Mouse (Mus musculus) c-Kit-positive CD71-positive TER-119-negative erythroid progenitor cells, embryonic 14.5 days (primary cell): Measurements from ENCODE around the gene Mog.
"Not testable (repeated sequence)": the region's sequence is repeated elsewhere in the genome, so short reads cannot be mapped to it uniquely, and the experiment has no call there.

Experiments used
- DNase-seq: peaks from one replicate; pipeline ENCODE4 v3.0.0-alpha.2; 2013; ENCODE audit warnings: low read depth

Gene Mog

DNA sequence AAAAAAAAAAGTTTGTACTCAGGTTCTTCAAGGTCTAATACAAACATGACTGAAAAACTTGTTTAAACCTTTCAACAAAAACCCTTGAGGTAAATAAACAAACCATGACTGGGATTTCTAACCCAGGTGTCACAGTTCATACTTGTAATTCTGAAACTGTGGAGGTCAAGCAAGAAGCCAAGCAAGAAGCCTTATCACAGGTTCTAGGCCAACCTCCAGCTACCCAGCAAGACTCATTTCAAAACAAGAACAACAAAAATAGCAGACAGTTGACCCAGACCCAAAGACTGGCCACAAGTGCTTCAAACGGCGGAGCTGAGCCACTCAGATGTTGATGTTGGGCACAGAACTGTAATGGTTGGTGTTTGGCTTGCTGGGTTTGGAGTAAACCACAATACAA lies 28.7 kb downstream of the Mog start:
- DNase-seq, result no peak

DNA sequence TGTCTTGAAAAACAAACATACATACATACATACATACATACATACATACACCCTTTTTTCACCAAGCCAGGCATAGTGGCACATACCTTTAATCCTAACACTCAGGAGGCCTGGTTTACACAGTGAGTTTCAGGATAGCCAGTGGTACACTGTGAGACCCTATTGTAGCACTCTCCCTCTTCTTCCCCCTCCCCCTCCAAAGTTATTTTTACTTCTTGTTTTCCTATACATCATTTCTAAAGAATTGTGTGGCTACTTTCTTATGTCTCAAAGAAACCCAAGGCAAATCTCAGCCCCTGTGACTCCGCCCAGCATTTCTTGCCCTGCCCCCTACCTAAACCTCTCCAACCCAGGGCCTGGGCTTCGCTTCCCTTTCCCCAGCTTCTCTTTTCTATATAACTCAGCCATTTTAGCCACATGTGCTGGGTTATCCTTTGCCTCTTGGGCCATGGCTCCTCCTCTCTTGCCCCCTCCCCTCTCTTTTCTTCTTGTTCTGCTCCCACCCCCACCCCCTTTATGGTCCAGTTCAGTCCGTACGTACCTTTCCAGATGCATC lies 29.4 kb downstream of the Mog start:
- no peak for DNase-seq

DNA sequence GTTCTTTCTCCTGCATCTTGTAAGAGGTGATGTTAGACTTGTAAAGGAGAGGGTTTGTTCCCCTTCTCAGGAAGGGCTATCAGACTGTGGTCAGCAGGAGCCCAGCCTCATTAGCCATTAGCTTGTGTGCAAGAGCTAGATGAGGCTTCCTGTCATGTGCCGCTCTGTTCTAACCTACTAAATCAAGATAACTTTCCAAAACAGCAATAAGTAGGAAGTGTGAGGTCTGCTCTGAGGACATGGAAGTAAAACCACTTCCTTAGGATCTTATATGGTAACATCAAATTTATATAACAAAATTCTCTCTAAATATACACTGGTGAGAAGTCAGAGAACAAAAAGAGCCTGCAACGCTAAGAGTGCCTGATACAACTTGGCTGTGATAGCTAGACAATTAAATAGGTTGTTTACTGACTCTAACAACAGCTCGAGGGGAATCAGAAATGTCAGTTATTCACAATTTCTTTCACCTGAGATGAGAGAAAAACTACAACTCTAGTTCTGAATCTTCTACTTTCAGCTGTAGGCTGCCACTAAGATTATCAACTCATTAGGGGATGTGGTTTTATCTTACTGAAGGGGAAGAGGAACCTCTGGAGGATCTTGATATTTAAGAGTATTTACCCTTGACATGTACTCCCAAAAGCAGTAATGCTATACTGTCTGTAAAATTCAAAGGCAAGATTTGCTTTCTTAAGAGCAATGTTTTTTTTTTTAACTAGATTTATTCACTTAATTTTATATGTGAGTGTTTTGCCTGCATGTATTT lies 30.7 kb downstream of the Mog start:
- DNase-seq, result no peak

GRCm38 (mm10) chr17:36990630-36991029 lies 32.6 kb downstream of the Mog start:
- DNase-seq, result not testable (repeated sequence)

- DNase-seq, result no peak
Observed at GRCm38 (mm10) chr17:36989437-36989836, 33.8 kb downstream of the Mog start, which contains the start of gene H2-M5. Gene H2-M5 (minus strand): TSS chr17:36989537.

DNA sequence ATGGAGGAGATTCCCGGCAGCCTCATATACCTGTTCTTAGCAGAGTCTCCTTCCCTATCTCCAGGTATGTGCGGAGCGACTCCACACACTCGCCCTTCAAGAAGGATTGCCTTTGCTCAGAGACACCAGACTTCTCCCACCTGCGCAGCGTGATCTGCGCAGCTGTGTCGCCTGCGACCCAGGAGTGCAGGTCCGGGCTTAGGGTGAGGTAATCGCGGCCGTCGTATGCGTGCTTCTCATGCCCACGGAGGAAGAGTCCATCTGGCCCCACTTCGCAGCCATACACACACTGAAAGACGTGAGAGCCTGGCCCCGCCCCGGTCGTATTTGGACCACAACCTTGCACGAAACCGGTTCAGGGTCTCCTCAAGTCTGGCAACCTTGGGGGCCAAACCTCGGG lies 34.7 kb downstream of the Mog start:
- no peak for DNase-seq

DNA sequence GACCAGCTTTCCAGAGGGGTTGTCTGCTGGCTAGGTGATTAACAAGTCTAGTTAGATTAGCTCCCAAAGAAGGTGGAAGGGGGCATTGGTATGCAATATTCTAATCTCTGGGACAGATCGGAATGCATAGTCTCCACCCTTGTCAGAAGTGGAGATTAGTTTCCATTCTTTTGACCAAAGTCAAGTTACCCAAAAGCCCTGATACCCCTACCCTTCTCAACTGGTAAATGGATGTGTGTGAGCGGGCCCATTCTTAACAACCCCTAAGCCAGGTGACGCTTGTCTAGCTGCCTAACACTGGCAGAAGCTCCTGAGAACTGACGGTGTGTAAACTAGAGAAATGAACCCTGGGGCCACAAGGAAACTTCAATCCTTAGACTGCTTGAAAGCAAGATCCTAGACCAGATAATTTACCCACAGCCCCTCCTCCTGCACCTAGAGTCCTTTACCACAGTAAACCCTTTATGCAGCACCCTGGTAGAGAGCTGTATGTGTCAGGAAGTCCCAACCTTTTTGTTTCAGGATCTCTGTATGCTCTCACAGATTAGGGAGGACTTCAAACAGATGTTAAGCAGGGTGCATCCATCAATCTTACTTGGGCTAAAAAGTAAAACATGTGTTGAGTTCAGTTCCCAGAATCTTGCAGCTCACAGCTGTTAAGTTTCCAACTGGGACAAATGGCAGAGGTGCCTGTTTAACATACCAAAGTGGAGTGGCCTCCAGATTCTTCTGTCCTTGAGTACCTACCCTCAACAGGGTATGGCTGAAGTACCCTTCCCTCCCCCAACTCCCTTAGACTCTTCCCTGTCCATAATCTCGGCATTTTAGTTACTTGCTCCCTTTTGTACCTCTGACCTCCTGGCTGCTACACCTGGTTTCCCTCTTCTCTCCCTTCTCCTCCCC lies 40.7 kb downstream of the Mog start:
- no peak for DNase-seq

DNA sequence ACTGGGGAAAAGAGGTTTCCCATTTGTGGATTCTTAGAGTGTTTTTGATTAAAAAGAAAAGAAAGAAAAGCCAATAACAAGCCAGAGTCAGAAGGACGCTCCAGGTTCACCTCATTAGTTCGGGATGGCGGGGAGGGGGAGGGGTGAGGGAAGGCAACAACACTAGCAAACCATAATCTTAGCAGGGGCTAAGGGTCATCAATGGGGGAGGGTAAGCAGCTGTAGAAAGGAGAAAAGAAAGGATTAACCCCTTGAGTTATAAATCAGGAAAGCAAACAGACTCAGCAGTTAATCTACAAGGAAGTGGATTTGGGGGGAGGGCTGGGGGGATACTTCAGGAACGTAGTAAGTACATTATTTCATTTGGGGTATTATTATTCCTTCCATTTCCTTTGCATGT lies 41.4 kb downstream of the Mog start:
- no peak for DNase-seq

DNA sequence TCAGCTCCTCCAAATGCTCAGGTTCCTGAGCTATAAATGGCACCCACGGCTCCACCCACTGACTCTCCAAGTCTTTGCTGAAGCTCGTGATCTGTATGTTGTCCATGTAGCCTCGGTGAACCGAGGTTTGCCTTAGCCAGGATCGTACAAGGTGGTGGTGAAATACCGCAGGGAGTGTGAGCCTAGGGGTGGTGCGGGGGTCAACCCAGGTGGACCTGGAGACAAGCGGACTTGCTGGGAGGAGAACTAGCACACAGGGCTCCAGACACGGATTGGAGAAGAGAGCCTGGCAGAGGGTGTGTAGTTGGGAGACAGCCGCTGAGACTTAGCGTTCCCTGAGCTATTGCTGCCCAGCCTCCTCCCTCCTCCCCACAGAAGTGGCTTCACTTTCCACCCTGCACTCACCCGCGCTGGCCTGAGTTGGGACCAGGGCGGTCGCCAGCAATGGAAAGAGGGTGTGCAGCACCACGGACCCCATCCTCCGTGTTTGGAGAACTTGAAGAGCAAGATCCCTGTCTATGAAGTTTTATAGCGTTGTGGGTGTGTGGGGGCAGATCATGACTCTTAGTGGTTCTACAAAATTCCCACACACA lies 41.9 kb downstream of the Mog start, which contains the start of gene 2410137M14Rik:
2410137M14Rik (minus strand) TSS at position 17 of the 593 bp plus-strand sequence.
- DNase-seq, result no peak

GRCm38 (mm10) chr17:36973271-36973787 lies 49.9 kb downstream of the Mog start:
- no peak for DNase-seq

DNA sequence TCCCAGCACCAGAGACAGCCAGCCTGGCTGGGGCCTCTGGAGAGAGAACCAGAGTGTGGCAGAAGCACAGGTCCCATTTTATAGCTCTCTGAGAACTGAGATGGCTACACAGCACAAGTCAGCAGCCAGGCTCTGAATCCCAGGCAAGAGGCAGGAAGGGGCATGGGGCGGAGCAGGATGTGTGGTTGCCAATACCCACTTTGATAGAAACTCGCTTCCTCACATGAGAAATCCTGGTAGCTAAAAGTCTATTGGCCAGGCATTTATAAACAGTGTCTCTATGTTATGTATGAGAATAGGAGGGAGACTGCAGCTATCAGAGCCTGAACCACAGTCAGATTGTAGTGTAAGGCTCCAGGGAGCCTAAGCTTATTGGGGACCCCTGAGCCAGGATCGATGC lies 50.4 kb downstream of the Mog start:
- DNase-seq, result no peak

- DNase-seq, result no peak
Observed at GRCm38 (mm10) chr17:36971172-36971850, 51.9 kb downstream of the Mog start.

DNA sequence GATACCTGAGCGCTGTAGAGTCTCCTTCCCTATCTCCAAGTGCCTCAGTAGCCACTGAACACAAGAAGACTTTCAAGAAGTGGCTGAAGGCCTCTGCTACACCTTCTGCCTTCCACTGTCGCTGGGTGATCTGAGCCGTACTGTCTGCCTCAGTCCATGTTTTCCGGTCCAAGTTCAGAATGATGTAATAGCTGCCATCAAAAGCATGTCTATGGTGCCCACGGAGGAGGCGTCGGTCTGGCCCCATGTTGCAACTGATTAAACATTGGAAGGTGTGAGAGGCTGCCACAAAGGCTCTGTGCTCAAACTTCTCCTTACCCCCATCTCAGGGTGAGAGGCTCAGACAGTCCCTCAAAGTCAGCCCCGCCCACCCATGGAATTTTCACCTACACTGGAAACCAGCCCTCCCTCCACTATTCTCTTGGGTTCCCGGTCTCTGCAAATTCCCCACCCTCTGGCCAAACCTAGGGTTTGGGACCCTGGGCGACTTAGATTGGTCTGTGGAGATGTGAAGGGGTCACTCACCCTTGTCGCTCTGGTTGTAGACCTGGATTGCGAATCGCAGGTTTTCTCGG lies 52.8 kb downstream of the Mog start:
- no peak for DNase-seq

DNA sequence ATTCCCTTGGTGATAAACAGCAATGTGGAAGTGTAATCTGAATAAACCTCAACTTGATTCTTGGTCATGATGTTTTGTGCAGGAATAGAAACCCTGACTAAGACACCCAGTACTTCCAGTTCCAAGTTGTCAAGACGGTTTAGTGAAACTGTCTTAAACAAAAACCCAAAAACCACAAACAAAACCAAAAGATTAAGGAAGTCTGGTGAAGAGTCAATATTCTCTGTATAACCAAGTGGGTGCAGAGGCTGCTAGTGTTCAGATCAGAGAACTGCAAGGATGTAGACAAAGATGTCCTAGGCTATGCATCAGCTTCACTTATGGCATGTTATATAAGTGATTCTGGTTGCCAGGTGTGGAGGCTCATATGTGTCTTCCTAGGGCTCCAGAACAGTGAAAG lies 56.3 kb downstream of the Mog start:
- DNase-seq, result no peak

GRCm38 (mm10) chr17:36961125-36961524 lies 62.1 kb downstream of the Mog start:
- DNase-seq, result no peak
